21 mouse cellular contexts compared by ENCODE assay signal in genomic region chr2:151587306-151587705, GRCm38 (mm10). TPM values are rescaled to one million over a fixed set of nuclear protein-coding genes. Genes with fewer than 3 reads are reported as not detected.
A peak's percentile ranks its signal among the peaks of the same experiment; 100 is the strongest.
DNase-seq lines count a peak whose midpoint lies in the region; ATAC-seq lines count a peak whose summit lies in the region.
"Had no signal": no experiment of that assay in that cellular context is flagged by ENCODE, and none has a peak within 500 bp of the region (broad histone marks: within the 10 kb centered on the region; RNA-seq: fewer than 3 reads in every experiment).

No protein-coding gene starts in this region.

- H3K4me1 ChIP-seq in heart, embryonic 16.5 days (ENCODE audit: control insufficient read depth, insufficient read depth, low read length): no peaks in the 10 kb centered on the region
- no peaks in the 10 kb centered on the region for H3K4me1 ChIP-seq in hindbrain, embryonic 11.5 days (replicated peaks; ENCODE audit: control insufficient read depth, insufficient read depth, low read length)
- H3K4me1 ChIP-seq in intestine, embryonic 16.5 days (ENCODE audit: control insufficient read depth, insufficient read depth, low read length): no peaks in the 10 kb centered on the region
- H3K4me1 ChIP-seq: forebrain, embryonic 15.5 days; hindbrain, embryonic 12.5 days; limb, embryonic 12.5 days; liver, embryonic 13.5 days had no signal

- WGBS in heart, embryonic 16.5 days: 50% methylated on average over 9 of the region's 9 CpGs
- 80% methylated on average over 9 of the region's 9 CpGs for WGBS in hindbrain, embryonic 11.5 days
- 64% methylated on average over 9 of the region's 9 CpGs for WGBS in intestine, embryonic 16.5 days

- H3K4me2 ChIP-seq in heart, embryonic 16.5 days (ENCODE audit: low read depth, low read length): no peak overlapping the region
- H3K4me2 ChIP-seq in hindbrain, embryonic 11.5 days (replicated peaks; ENCODE audit: low read depth, low read length): no peak overlapping the region
- no peak overlapping the region for H3K4me2 ChIP-seq in intestine, embryonic 16.5 days (ENCODE audit: low read depth, low read length)
- H3K4me2 ChIP-seq: forebrain, embryonic 15.5 days; hindbrain, embryonic 12.5 days; limb, embryonic 12.5 days; liver, embryonic 13.5 days had no signal

- no peak for DNase-seq in heart, adult 18-20 months
- peak; percentile 39 for DNase-seq in 3T3-L1 (ENCODE audit: low read depth, low spot score)
- peak; percentile 41 to 47 for DNase-seq in kidney, postnatal 36 days
- peak; percentile 57 for DNase-seq in lung, postnatal 36 days
- DNase-seq in hindbrain, embryonic 11.5 days (ENCODE audit: low spot score): no peak
- no peak for DNase-seq in gastrocnemius, postnatal 4 days (ENCODE audit: low spot score in 2 of 2)
- DNase-seq: adrenal gland, postnatal 10 days; cerebellum, adult 18-20 months; cerebellum, postnatal 36 days; heart, adult 11 months; liver, embryonic 13.5 days; right cerebral cortex, postnatal 4 days; thymus, postnatal 25 days had no signal

- H3K9ac ChIP-seq in heart, embryonic 16.5 days (ENCODE audit: low read length): no peak overlapping the region
- no peak overlapping the region for H3K9ac ChIP-seq in hindbrain, embryonic 11.5 days (ENCODE audit: low read depth, low read length)
- no peak overlapping the region for H3K9ac ChIP-seq in intestine, embryonic 16.5 days (ENCODE audit: low read depth, low read length)
- H3K9ac ChIP-seq: forebrain, embryonic 15.5 days; hindbrain, embryonic 12.5 days; limb, embryonic 12.5 days; liver, embryonic 13.5 days had no signal

- H3K9me3 ChIP-seq in heart, embryonic 16.5 days (replicated peaks; ENCODE audit: control insufficient read depth, low read length): no peaks in the 10 kb centered on the region
- H3K9me3 ChIP-seq in hindbrain, embryonic 11.5 days (ENCODE audit: control insufficient read depth, low read length): no peaks in the 10 kb centered on the region
- no peaks in the 10 kb centered on the region for H3K9me3 ChIP-seq in intestine, embryonic 16.5 days (ENCODE audit: control insufficient read depth, low read length)
- H3K9me3 ChIP-seq: forebrain, embryonic 15.5 days; hindbrain, embryonic 12.5 days; limb, embryonic 12.5 days; liver, embryonic 13.5 days had no signal

- H3K4me3 ChIP-seq in heart, embryonic 16.5 days (ENCODE audit: low read length): no peak overlapping the region
- no peak overlapping the region for H3K4me3 ChIP-seq in hindbrain, embryonic 11.5 days (ENCODE audit: low read depth, low read length)
- H3K4me3 ChIP-seq in intestine, embryonic 16.5 days (ENCODE audit: low read length): no peak overlapping the region
- H3K4me3 ChIP-seq: erythroblast, embryonic 14.5 days; forebrain, embryonic 15.5 days; hindbrain, embryonic 12.5 days; limb, embryonic 12.5 days; liver, embryonic 13.5 days had no signal

- 0 out of 2 replicates have a peak, but pooled peaks have one; percentile 17 for ATAC-seq in heart, embryonic 16.5 days (replicated peaks; ENCODE audit: extremely low read depth, insufficient read depth, low FRiP score)
- ATAC-seq in hindbrain, embryonic 11.5 days (ENCODE audit: low FRiP score): no peak
- ATAC-seq in intestine, embryonic 16.5 days: no peak
- ATAC-seq: forebrain, embryonic 15.5 days had no signal

- H3K27me3 ChIP-seq in heart, embryonic 16.5 days (ENCODE audit: control insufficient read depth, insufficient read depth, low read length): 0 out of 2 replicates have a peak, but pooled peaks cover 2% of the 10 kb centered on the region
- H3K27me3 ChIP-seq in hindbrain, embryonic 11.5 days (ENCODE audit: control insufficient read depth, insufficient read depth, low read length): no peaks in the 10 kb centered on the region
- no peaks in the 10 kb centered on the region for H3K27me3 ChIP-seq in intestine, embryonic 16.5 days (replicated peaks; ENCODE audit: control insufficient read depth, insufficient read depth, low read length)
- H3K27me3 ChIP-seq: CH12.LX; forebrain, embryonic 15.5 days; hindbrain, embryonic 12.5 days; limb, embryonic 12.5 days had no signal

- H3K36me3 ChIP-seq in heart, embryonic 16.5 days (ENCODE audit: control insufficient read depth, insufficient read depth): no peaks in the 10 kb centered on the region
- no peaks in the 10 kb centered on the region for H3K36me3 ChIP-seq in hindbrain, embryonic 11.5 days (ENCODE audit: control insufficient read depth, insufficient read depth, low read length)
- no peaks in the 10 kb centered on the region for H3K36me3 ChIP-seq in intestine, embryonic 16.5 days (ENCODE audit: control insufficient read depth, insufficient read depth, low read length)
- H3K36me3 ChIP-seq: forebrain, embryonic 15.5 days; hindbrain, embryonic 12.5 days; limb, embryonic 12.5 days; liver, embryonic 13.5 days had no signal

- no peak overlapping the region for H3K27ac ChIP-seq in heart, embryonic 16.5 days (ENCODE audit: low read length)
- H3K27ac ChIP-seq in hindbrain, embryonic 11.5 days (ENCODE audit: low read depth, low read length): no peak overlapping the region
- no peak overlapping the region for H3K27ac ChIP-seq in intestine, embryonic 16.5 days (ENCODE audit: low read length)
- H3K27ac ChIP-seq: forebrain, embryonic 15.5 days; hindbrain, embryonic 12.5 days; limb, embryonic 12.5 days; liver, embryonic 13.5 days had no signal

RNA-seq across cellular contexts. Expression of gene Sdcbp2, which starts 14.9 kb away (rescaled TPM):
- polyA plus RNA-seq in heart, embryonic 16.5 days (2015; fragmentation: Nextera tagmentation; extraction: Ambion mirVana): 2.2 and 2.6 TPM in 2 replicates
- 1 to 10 TPM; 2.8 to 2.9 TPM for total RNA-seq in heart, adult 18-20 months (2021)
- 0.94 and 1.4 TPM in 2 replicates for polyA plus RNA-seq in hindbrain, embryonic 11.5 days (2014; fragmentation: Nextera tagmentation; extraction: Ambion mirVana)
- 1 to 10 TPM; 1.5 to 1.8 TPM for total RNA-seq in gastrocnemius, postnatal 4 days (2021)
- polyA plus RNA-seq in intestine, embryonic 16.5 days (2015; fragmentation: Nextera tagmentation; extraction: Ambion mirVana): 23.2 and 24.3 TPM in 2 replicates
- total RNA-seq: midbrain, postnatal 0 days had no signal
- polyA plus RNA-seq: erythroblast, embryonic 14.5 days had no signal

RNA-seq across cellular contexts. Expression of gene Fkbp1a, which starts 45.0 kb away (rescaled TPM):
- 640 and 684 TPM in 2 replicates for polyA plus RNA-seq in heart, embryonic 16.5 days (2015; fragmentation: Nextera tagmentation; extraction: Ambion mirVana)
- 100 to 1,000 TPM; 200 to 226 TPM for total RNA-seq in heart, adult 18-20 months (2021)
- polyA plus RNA-seq in hindbrain, embryonic 11.5 days (2014; fragmentation: Nextera tagmentation; extraction: Ambion mirVana): 610 and 637 TPM in 2 replicates
- 100 to 1,000 TPM; 292 to 323 TPM for total RNA-seq in gastrocnemius, postnatal 4 days (2021)
- polyA plus RNA-seq in intestine, embryonic 16.5 days (2015; fragmentation: Nextera tagmentation; extraction: Ambion mirVana): 537 and 561 TPM in 2 replicates

RNA-seq across cellular contexts. Expression of gene Snph, which starts 45.1 kb away (rescaled TPM):
- 0.05 and 0.10 TPM in 2 replicates for polyA plus RNA-seq in heart, embryonic 16.5 days (2015; fragmentation: Nextera tagmentation; extraction: Ambion mirVana)
- 1 to 10 TPM; 4.7 to 4.9 TPM for total RNA-seq in heart, adult 18-20 months (2021)
- 2.3 and 2.7 TPM in 2 replicates for polyA plus RNA-seq in hindbrain, embryonic 11.5 days (2014; fragmentation: Nextera tagmentation; extraction: Ambion mirVana)
- 1 to 10 TPM; 3.2 to 3.7 TPM for total RNA-seq in gastrocnemius, postnatal 4 days (2021)
- 1.8 and 2.0 TPM in 2 replicates for polyA plus RNA-seq in intestine, embryonic 16.5 days (2015; fragmentation: Nextera tagmentation; extraction: Ambion mirVana)
- total RNA-seq: CH12.LX had no signal
- polyA plus RNA-seq: erythroblast, embryonic 14.5 days; liver, embryonic 13.5 days had no signal

Comparison
In these comparisons a context has a peak if more than half of its experiments do, and no peak if none do; other contexts are left out.
1. DNase-seq: peak in 3T3-L1 (single experiment), kidney, postnatal 36 days (2 of 2) and lung, postnatal 36 days (single experiment); none in heart, adult 18-20 months (0 of 2), hindbrain, embryonic 11.5 days (single experiment) and gastrocnemius, postnatal 4 days (0 of 2).